Mouse (Mus musculus) fat pad, adult 2 months (tissue): ENCODE data around the gene Fyttd1.
"Not testable (repeated sequence)": the region's sequence is repeated elsewhere in the genome, so short reads cannot be mapped to it uniquely, and the experiment has no call there.

Experiments
- DNase-seq: peaks from one replicate; pipeline ENCODE4 v3.0.0-alpha.2; 2011; ENCODE audit warnings: low read depth, low spot score; ENCODE audit errors: extremely low read depth

Gene Fyttd1

DNA sequence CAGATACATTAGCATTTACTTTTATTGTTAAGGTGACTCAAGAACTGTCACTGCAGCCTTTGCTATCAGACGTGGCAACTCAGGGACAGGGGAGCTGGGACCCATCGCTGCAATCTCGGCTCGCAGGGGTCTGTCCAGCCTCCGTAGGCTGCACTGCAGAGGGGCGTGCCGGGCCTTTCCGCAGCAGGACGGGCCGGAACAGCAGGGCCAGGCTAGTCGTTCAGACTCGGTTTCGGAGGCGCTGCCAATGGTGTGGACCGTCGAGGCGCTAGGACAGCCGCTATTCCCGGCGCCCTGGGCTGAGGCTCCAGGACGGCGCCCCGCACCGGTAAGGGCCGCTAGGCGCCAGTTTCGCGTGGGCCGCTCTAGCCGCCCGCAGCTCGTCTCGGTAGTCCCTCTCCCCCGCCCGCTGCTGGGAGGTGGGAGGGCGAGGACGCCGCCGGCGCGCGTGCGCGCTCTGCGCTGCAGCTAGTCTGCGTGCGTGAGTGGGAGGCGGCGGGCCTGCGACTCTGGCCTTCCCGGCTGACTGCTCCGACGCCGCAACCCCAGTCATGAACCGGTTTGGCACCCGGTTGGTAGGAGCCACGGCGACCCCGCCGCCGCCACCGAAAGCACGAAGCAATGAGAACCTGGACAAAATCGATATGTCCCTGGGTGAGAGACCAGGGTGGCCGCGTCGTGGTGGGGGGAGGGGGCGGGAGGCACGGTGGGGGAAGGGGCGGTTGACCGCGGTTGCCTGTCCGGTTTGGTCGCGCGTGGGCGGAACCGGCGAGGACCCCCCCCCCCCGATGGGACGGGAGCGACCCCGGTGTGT lies at the start of gene Fyttd1, which contains the start of gene Rubcn:
TSS of gene Fyttd1 (plus strand) at position 158 of the 814 bp plus-strand sequence.
TSS of gene Rubcn (minus strand) at position 424 of the 814 bp plus-strand sequence.
- no peak for DNase-seq

GRCm38 (mm10) chr16:32829104-32829503 lies 48.2 kb upstream of the Fyttd1 start:
- DNase-seq: no peak

DNA sequence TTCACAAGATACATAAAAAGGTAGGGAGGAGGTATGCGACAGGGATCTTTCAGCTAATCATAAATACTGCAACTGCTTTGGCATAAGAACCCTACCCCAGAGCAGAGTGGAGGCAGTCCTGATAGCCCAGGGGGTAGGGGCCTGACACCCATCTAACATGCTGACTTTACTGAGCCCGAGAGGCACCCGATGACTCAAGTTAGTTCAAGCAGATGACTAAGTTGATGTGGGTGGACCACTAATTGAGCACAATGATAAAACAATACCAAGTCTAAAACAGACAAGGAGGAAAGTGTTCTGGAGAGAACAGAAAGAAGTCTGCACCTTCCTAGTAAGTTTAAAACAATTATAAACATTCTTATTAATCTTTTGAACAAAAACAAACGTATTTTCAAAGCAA lies 45.8 kb upstream of the Fyttd1 start:
- no peak for DNase-seq

DNA sequence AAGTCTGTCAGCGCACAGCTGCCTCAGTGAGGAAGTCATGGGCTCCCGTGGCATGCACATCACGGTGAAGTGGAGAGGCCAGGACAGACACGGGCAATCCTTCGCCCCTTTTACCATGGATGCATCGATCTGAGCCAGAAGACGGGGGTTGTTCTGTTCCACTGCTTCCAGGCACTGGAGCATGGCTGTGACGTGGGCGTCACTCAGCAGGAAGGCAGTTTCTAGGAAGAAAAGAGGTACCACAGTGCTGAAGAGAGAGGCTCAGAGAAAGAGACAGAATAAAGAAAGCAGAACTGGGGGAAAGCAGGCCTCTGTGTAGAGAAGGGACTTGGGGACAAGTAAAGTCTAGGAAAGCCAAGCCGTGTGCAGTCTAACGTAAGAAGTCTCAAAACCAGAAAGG lies 30.2 kb upstream of the Fyttd1 start:
- DNase-seq: no peak

DNA sequence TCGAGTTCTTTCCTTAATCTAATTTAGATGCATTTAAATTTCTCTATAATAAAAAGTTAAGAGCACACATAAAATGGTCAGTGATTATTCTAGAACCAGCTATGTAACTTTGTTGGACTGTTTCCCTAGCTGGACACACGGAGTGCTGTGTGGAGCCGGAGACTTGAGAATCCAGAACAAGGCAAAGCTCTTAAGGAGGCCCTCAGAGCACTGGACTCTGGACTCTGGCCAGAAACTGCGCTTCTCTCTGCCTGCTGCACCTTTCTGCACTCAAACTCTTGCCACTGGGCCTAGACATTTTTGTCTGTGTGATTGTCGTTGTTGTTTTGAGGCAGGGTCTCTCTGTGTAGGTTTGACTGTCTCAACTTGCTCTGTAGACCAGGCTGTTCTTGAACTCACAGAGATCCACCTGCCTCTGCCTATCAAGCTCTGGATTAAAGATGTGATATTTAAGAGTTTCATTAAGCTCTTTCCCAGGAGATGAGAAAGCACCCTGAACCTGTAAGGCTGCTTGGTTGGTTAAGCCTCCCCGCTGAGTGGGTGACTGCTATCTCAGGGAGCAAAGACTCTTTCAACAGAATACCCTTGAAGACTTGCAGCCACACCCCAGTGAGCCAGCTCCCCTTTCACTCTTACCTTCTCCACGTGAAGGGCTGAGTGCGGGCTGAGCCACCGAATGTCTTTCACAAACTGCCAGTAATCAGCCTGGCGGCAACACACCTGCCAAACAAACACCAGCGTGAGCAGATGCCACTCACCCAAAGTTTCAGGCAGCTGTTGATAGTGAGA lies 28.1 kb upstream of the Fyttd1 start:
- no peak for DNase-seq

DNA sequence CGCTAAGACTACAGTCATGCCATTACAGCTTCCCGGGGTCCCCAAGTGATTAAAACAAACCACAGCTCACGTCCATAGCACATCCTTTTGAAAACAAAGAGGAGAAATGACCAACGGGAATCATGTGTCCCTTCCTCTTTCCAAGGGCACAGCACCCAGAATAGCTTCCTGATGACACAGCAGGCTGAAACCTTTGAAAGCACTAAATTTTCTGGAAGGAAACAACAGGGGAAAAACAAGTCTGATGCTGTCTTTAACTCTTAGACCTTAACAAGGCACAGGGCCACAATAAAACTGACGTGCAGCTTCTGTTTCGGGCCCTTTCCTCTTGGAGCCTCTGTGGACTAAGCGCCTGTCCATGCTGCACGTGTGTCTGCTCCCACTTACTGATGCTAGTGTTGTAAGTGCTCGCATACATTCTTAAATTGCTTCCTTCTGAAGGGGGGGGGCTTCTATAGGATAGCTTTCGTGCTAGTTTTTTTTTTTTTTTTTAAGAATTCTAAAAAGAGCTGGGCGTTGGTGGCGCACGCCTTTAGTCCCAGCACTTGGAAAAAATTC lies 23.7 kb upstream of the Fyttd1 start:
- no peak for DNase-seq

GRCm38 (mm10) chr16:32854050-32854571 lies 23.2 kb upstream of the Fyttd1 start:
- DNase-seq: no peak

- no peak for DNase-seq
Observed at GRCm38 (mm10) chr16:32856751-32857150, 20.5 kb upstream of the Fyttd1 start.

- no peak for DNase-seq
Observed at GRCm38 (mm10) chr16:32858356-32858755, 18.9 kb upstream of the Fyttd1 start.

GRCm38 (mm10) chr16:32858771-32859636 lies 18.3 kb upstream of the Fyttd1 start:
- no peak for DNase-seq

DNA sequence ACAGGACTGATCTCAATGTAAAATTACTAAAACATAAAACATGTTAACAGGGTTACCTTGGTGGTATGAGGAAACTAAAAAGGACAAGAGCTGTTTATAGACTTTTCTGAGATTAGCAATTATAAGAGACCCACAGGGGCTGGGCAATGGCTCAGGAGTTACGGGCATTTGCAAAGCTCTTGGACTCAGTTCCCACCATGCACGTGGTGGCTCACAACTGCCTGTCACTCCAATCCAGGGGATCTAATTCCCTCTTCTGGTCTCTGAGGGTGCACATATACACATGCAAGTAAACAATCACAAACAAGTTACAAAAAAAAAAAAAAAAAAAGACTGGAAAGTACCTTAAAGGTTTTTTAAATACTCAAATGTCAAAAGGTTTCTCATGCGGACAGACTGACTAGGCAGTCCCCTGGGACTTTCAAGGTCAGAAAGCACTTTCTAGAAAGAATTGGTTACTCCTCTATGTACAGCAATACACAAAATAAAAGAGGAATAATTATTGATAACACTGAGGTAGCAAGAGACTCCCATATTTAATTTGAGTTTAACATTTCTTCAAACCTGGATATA lies 15.4 kb upstream of the Fyttd1 start:
- DNase-seq: no peak

DNA sequence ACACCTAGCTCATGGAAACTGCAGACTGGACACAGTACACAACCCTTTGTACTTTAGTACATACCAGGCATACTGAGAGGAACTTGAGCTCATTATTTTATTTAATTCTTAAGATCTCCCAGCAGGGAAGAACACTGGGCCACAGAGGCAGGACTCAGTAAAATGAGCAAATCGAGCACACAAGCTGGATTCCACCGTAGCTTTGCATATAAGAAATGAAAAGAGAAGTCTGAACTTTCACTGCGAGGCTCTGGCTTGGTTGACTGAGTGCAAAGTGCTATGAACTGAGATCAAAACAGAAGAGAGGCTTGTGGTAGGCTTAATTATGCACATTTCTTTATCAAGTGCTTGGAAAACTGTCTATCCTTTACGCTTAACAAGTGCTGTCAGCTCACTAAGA lies 11.9 kb upstream of the Fyttd1 start:
- no peak for DNase-seq

- DNase-seq: no peak
Observed at GRCm38 (mm10) chr16:32866713-32867112, 10.6 kb upstream of the Fyttd1 start.

- peak; percentile 36 for DNase-seq
Observed at GRCm38 (mm10) chr16:32867919-32868552, 9.3 kb upstream of the Fyttd1 start.

GRCm38 (mm10) chr16:32870231-32870630 lies 7.1 kb upstream of the Fyttd1 start:
- DNase-seq: no peak

- no peak for DNase-seq
Observed at GRCm38 (mm10) chr16:32873366-32873765, 3.9 kb upstream of the Fyttd1 start.

DNA sequence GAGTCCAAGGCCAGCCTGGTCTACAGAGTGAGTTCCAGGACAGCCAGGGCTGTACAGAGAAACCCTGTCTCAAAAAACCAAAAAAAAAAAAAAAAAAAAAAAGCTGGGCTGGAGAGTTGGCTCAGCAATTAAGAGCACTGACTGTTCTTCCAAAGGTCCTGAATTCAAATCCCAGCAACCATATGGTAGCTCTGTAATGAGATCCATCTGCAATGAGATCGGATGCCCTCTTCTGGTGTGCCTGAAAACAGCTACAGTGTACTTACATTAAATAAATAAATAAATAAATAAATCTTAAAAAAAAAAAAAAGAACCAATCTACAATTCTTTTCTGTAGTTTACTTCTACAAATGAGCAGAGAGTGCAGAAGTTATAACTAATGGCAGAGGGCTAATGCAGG lies 2.0 kb upstream of the Fyttd1 start:
- not testable (repeated sequence) for DNase-seq

GRCm38 (mm10) chr16:32875847-32876246 lies 1.5 kb upstream of the Fyttd1 start:
- DNase-seq: no peak

- no peak for DNase-seq
Observed at GRCm38 (mm10) chr16:32876831-32877230, 469 bp upstream of the Fyttd1 start.

- no peak for DNase-seq
Observed at GRCm38 (mm10) chr16:32878157-32878598, 878 bp downstream of the Fyttd1 start.
